24 mouse cellular contexts compared by ENCODE assay signal in genomic region chr11:85196046-85196445, GRCm38 (mm10). TPM values are rescaled to one million over a fixed set of nuclear protein-coding genes. Genes with fewer than 3 reads are reported as not detected.
DNase-seq lines count a peak whose midpoint lies in the region; ATAC-seq and TF ChIP-seq lines count a peak whose summit lies in the region.
"Had no signal": no experiment of that assay in that cellular context is flagged by ENCODE, and none has a peak within 500 bp of the region (broad histone marks: within the 10 kb centered on the region; RNA-seq: fewer than 3 reads in every experiment).

No protein-coding gene starts in this region.

- no peaks in the 10 kb centered on the region for H3K4me1 ChIP-seq in midbrain, embryonic 11.5 days (ENCODE audit: control insufficient read depth, insufficient read depth, low read length)
- no peaks in the 10 kb centered on the region for H3K4me1 ChIP-seq in midbrain, embryonic 14.5 days (ENCODE audit: control insufficient read depth, insufficient read depth, low read length)
- H3K4me1 ChIP-seq in testis, adult 2 months (ENCODE audit: control insufficient read depth, insufficient read depth, low read length) = no peaks in the 10 kb centered on the region

- no peak overlapping the region for H3K4me3 ChIP-seq in midbrain, embryonic 11.5 days (ENCODE audit: low read depth, low read length)
- H3K4me3 ChIP-seq in midbrain, embryonic 14.5 days (replicated peaks; ENCODE audit: low read depth, low read length) = no peak overlapping the region
- H3K4me3 ChIP-seq in testis, adult 2 months (ENCODE audit: control insufficient read depth, low read depth, low read length) = peak overlapping the region; percentile 20

- no peak overlapping the region for H3K4me2 ChIP-seq in midbrain, embryonic 11.5 days
- H3K4me2 ChIP-seq in midbrain, embryonic 14.5 days (ENCODE audit: low read length) = no peak overlapping the region

- no peak for ATAC-seq in midbrain, embryonic 11.5 days (ENCODE audit: low FRiP score)
- no peak for ATAC-seq in midbrain, embryonic 14.5 days (ENCODE audit: low FRiP score, low TSS enrichment)
- ATAC-seq: activated CD4-positive, CD25-positive, alpha-beta regulatory T cell, adult 4 months; CD4-positive, CD25-positive, alpha-beta regulatory T cell, adult 4 months; Patski had no signal

- no peak for TF ChIP-seq POLR2A in testis, adult 2 months (IDR thresholded peaks at IDR 0.05; ENCODE audit: control insufficient read depth, low read depth, low read length)

- intact Hi-C loops in heart, postnatal 36 days (cut with DNase I) = no loop called here

- H3K9me3 ChIP-seq in midbrain, embryonic 11.5 days (ENCODE audit: control insufficient read depth, low read length) = no peaks in the 10 kb centered on the region
- H3K9me3 ChIP-seq in midbrain, embryonic 14.5 days (ENCODE audit: control insufficient read depth, low read length) = no peaks in the 10 kb centered on the region
- H3K9me3 ChIP-seq: G1E had no signal

- no peak overlapping the region for H3K9ac ChIP-seq in midbrain, embryonic 11.5 days (ENCODE audit: low read length)
- no peak overlapping the region for H3K9ac ChIP-seq in midbrain, embryonic 14.5 days (replicated peaks; ENCODE audit: low read length)

- DNase-seq in heart, adult 11 months = peak; percentile 65
- no peak for DNase-seq in heart, postnatal 36 days
- peak; percentile 79 for DNase-seq in midbrain, embryonic 11.5 days (ENCODE audit: low spot score, missing footprints)
- no peak for DNase-seq in midbrain, embryonic 14.5 days
- DNase-seq in testis, postnatal 10 days (ENCODE audit: low spot score) = no peak
- DNase-seq: adrenal gland, adult 2 months; adrenal gland, adult 8-10 months; adrenal gland, postnatal 10 days; adrenal gland, postnatal 14 days; adrenal gland, postnatal 25 days; adrenal gland, postnatal 36 days; B cell, adult 2 months; cerebellum, adult 11 months; cerebellum, adult 11-12 months; cerebellum, adult 18-20 months had no signal

- WGBS in midbrain, embryonic 11.5 days = 94% methylated on average over 9 of the region's 9 CpGs
- WGBS in midbrain, embryonic 14.5 days = 94% methylated on average over 9 of the region's 9 CpGs

- peaks cover 38% of the 10 kb centered on the region for H3K36me3 ChIP-seq in midbrain, embryonic 11.5 days (ENCODE audit: control insufficient read depth, insufficient read depth, low read length)
- peaks cover 90% of the 10 kb centered on the region for H3K36me3 ChIP-seq in midbrain, embryonic 14.5 days (ENCODE audit: control insufficient read depth, insufficient read depth, low read length)
- peaks cover 4% of the 10 kb centered on the region for H3K36me3 ChIP-seq in testis, adult 2 months (ENCODE audit: control insufficient read depth, insufficient read depth, low read length)

- TF ChIP-seq CTCF in testis, adult 2 months (IDR thresholded peaks at IDR 0.05; ENCODE audit: control insufficient read depth, insufficient read depth, insufficient replicate concordance, low read depth, low read length) = no peak

- no peak overlapping the region for H3K27ac ChIP-seq in midbrain, embryonic 11.5 days (ENCODE audit: low read depth, low read length)
- no peak overlapping the region for H3K27ac ChIP-seq in midbrain, embryonic 14.5 days (replicated peaks; ENCODE audit: low read depth, low read length)
- no peak overlapping the region for H3K27ac ChIP-seq in testis, adult 2 months (ENCODE audit: control insufficient read depth, insufficient read depth, low read depth, low read length)

- no peaks in the 10 kb centered on the region for H3K27me3 ChIP-seq in midbrain, embryonic 11.5 days (ENCODE audit: control insufficient read depth, insufficient read depth, low read length)
- H3K27me3 ChIP-seq in midbrain, embryonic 14.5 days (ENCODE audit: control insufficient read depth, insufficient read depth, low read length) = no peaks in the 10 kb centered on the region
- no peaks in the 10 kb centered on the region for H3K27me3 ChIP-seq in testis, adult 2 months (ENCODE audit: control insufficient read depth, insufficient read depth, low read length)
- H3K27me3 ChIP-seq: CH12.LX, Patski had no signal

RNA-seq across cellular contexts. Expression of gene 1700125H20Rik, which starts 25.8 kb away (rescaled TPM):
- not detected for total RNA-seq in heart, postnatal 36 days (2021)
- polyA plus RNA-seq in midbrain, embryonic 11.5 days (2014; fragmentation: Nextera tagmentation; extraction: Ambion mirVana) = 0.25 and 0.27 TPM in 2 replicates
- 1.5 TPM in 2 replicates for polyA plus RNA-seq in midbrain, embryonic 14.5 days (2014; fragmentation: Nextera tagmentation; extraction: Ambion mirVana)
- 23.0 and 25.9 TPM in 2 replicates for polyA plus RNA-seq in testis, adult 2 months (2012; rRNA removed)
- total RNA-seq: ES-E14, G1E, MEL had no signal
- polyA plus RNA-seq: activated CD4-positive, CD25-positive, alpha-beta regulatory T cell, adult 4 months; adrenal gland, adult 2 months; C2C12; CD4-positive, CD25-positive, alpha-beta regulatory T cell, adult 4 months; G1E had no signal

RNA-seq across cellular contexts. Expression of gene Appbp2, which starts 38.9 kb away (rescaled TPM):
- total RNA-seq in heart, postnatal 36 days (2021) = 10 to 100 TPM; 14.7 to 16.8 TPM
- 63.5 and 69.3 TPM in 2 replicates for polyA plus RNA-seq in midbrain, embryonic 11.5 days (2014; fragmentation: Nextera tagmentation; extraction: Ambion mirVana)
- 45.3 and 58.8 TPM in 2 replicates for polyA plus RNA-seq in midbrain, embryonic 14.5 days (2014; fragmentation: Nextera tagmentation; extraction: Ambion mirVana)
- polyA plus RNA-seq in testis, adult 2 months (2012; rRNA removed) = 11.1 and 13.4 TPM in 2 replicates

RNA-seq across cellular contexts. Expression of gene Usp32, which starts 56.1 kb away (rescaled TPM):
- 10 to 100 TPM; 20.2 to 22.6 TPM for total RNA-seq in heart, postnatal 36 days (2021)
- polyA plus RNA-seq in midbrain, embryonic 11.5 days (2014; fragmentation: Nextera tagmentation; extraction: Ambion mirVana) = 7.0 and 8.1 TPM in 2 replicates
- 17.9 and 19.9 TPM in 2 replicates for polyA plus RNA-seq in midbrain, embryonic 14.5 days (2014; fragmentation: Nextera tagmentation; extraction: Ambion mirVana)
- polyA plus RNA-seq in testis, adult 2 months (2012; rRNA removed) = 31.5 and 33.8 TPM in 2 replicates

Comparison
In these comparisons a context has a peak if more than half of its experiments do, and no peak if none do; other contexts are left out.
1. DNase-seq: peak in heart, adult 11 months (single experiment) and midbrain, embryonic 11.5 days (single experiment); none in heart, postnatal 36 days (0 of 2), midbrain, embryonic 14.5 days (single experiment) and testis, postnatal 10 days (single experiment).